Mouse (Mus musculus) layer of hippocampus, adult 9-11 months (tissue): ENCODE measurements around the gene March11.

Source experiments
- DNase-seq: peaks from one replicate; pipeline ENCODE4 v3.0.0; 2022

March11 gene

DNA sequence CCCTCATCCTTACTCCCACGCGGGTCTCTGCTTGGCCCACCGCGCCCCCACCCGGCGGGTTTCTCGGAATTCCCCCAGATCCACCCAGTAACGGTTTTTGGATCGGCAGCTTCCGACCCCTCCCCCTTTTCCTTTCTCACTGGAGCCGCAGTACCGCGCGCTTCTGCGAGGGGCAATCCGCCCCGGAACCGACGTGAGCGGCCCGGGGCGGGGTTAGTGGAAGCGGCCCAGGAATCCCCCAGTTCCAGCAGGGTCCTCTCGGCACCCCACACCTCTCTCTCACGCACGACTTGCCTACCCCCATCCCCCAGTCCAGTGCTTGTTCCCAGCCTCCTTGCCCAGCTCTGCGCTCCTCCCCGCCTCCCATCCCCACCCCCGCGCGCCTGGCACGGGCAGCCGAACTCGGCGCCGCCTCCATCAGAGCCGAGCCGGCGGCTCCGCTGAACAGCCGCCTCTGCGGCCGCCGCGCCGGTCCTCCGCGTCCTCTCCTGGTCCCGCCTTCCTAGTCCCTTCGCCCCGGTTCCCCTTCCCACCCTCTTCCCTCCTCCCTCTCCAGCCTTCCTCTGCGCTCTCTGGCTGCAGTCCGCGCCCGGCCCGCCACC, at the start of gene March11:
TSS of gene March11 (plus strand) at position 420 of the 602 bp plus-strand sequence.
- peak; percentile 76 for DNase-seq

DNA sequence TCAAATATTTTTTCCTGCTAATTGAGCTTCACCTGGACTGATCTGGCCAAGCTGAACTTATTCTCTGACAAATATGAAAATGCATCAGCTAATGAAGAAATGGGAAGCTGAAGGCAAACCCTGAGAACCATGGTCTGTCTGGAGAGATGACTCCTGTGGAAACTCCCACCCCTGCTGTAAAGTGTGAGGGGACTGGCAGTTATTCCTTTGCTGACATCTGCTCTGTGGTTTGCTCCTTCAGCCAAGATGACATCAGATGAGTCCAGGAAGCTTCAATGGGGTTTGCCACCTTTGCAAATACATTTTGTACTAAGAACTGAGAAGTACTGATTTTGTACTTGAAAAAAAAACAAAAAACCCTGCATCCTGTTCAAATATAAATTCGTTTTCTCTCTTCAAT, 46.5 kb upstream of the March11 start:
- DNase-seq = no peak

DNA sequence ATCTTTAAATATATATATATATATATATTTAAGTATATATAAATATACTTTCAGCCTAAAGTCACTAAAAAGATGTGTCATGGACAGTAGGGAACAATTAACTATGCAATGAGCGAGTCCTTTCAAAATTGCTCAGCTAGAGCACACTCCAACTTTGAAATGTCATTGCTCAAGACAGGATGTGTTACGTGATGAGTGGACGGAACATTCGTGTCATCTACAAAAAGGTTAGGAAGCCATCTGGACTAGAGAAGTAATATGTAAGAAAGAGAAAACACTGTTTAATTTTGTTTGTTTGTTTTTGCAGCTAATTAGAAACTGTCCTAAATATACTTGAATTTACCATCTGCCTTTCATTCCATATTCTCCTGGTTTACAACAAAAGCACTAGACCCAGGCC, 39.3 kb upstream of the March11 start:
- DNase-seq = no peak

DNA sequence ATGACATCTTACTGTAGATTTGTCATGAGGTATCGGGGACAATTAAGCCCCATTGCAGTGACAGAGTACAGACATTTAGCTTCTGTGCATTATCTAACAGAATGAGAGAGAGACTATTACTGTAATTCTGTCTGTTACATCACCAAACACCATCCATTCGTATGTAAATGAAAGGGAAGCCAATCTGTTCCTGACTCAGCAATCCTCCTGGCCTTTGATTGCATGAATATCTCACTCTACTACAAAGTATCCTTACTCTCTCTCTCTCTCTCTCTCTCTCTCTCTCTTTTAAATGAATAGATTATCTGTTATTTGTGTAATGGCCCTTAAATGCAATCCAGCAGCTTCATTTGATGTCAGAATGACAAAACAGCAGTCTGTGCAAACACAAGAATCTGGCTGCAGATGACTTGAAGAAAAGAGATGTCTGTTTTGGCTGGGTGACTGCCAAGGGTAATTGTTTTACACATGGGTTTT, 32.8 kb upstream of the March11 start:
- peak; percentile 21 for DNase-seq

DNA sequence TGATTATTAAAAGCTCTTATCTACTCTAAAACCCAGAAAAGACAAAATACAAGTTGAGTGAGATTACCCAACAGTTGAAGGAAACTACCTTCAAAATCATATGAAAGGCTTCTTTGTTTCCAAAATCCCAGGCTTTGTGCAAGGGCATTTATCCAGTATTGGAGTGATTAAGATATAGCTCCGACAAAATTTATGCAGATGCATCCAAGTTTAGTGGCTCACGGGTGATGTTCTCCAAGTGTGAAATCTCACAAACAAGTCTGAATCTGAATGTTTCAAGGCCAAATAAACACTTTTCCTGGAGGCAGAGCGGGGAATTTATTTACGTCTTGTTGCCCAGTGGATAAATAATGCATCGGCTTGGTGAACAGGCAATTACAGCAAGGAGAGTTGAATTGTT, 32.2 kb upstream of the March11 start:
- no peak for DNase-seq

DNA sequence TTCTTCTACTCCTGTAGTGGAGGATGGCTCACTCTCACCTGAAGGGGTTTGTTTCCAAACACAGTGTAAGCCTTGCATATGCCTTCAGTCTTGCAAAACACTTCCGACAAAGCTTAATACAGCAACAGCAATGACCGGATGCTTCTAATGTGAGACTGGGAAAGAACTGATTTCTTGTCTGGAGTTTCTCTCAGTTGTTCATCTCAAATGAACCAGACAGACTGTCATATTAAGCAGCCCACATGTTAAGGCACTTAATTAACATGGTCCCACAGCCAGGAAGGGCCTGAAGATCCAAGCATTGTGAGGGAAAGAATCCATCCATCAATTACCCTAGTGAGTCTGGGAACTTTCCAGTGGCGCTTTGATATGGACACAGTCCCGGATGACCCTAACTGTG, 17.0 kb upstream of the March11 start:
- DNase-seq = no peak

DNA sequence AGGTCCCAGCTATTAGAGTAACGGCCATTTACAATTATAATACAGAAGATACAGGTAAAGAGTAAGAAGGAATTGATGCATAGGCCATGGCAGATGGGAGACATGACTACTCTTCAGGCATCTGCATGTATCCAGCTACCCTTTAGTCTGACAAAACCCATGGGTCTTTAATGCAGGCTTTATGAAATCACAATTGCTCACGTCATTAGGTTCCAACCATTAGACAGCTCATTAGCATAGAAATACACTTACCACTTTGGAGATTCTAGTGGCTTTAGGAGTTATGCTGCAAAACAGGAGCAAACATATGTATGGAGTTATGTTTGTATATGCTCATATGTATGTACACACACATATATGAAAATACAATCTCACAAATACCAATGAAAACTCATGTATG, 16.0 kb upstream of the March11 start:
- DNase-seq = no peak

DNA sequence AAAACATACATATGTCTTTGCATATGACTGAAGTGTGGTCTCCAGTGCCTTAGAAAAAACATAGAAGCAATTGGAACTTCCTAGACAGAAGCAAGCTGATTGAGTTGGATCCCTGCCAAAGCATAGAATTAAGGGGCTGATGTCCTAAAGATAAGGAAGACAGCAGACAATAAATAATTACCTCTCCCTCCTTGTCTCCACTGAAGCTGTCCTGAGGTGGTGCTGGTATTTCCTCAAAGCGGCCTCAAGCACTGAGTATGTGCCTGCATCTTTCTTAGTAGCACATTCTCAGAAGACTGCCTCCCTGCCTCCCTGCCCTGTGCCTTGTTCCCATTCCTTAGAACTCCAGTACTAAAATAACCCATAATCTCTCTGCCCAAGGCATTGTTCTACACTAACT, 15.6 kb upstream of the March11 start:
- DNase-seq = no peak

DNA sequence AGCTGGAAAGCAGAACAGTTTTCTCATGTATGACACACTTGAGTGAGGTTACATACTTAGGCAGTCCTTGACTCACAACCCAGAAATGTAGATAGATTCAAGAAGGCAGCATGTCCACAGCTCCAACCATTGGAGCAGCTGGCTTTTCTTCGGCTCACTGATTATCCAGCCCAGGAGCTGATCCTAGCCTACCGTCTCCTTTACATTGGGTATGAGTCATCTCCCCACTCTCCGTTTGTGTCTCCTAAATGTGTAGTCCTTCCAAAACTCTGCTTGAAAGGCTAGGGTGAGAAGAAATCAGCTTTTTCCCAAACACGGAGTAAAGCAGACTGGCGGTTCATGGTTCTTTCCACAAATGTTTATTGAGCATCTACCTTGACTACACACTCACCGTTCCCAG, 10.2 kb upstream of the March11 start:
- no peak for DNase-seq

DNA sequence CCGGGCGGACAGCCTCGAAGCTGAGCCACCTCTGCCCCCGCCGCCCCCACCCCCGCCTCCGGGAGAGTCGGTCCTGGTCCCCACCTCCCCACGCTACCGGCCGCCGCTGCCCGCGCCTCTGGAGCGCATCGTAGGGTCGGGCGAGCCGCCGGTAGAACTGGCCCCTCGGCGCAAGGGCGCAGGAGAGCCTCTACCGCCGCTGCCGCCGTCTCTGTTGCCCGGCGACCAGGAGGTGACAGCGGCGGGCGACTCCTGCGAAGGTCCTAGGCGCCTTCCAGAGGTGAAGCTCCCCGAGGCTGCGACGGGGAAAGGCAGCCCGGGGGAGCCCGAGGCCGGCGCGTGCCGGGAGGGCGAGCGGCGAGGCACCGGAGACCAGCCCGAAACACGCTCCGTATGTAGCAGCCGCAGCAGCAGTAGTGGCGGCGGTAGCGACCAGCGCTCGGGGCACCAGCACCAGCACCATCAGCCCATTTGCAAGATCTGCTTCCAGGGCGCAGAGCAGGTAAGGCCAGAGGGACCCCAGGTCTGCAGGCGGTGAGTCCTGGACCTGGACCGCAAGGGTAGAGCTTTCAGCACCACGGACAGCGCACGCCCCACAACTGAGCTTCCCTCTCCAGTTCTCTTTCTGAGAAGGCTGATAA, 563 bp downstream of the March11 start:
- DNase-seq = no peak

DNA sequence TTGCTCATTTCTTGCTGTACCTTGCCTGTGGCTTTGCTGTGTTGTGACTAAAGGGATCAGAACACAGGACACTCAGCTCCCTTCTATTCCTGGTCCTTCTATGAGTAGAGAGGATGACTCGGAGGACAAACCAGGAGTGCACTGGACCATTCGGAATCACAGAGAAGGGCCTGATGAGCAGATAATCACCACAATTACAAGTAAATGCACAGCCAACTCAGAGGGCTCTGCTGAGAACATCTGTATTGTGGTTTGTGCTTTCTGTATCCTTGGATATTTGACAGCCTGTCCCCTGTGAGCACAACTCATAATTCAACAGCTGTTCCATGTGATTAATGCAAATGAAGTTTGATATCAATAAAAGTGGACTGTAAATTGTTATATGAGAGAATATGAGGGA, 11.0 kb downstream of the March11 start:
- DNase-seq = no peak

DNA sequence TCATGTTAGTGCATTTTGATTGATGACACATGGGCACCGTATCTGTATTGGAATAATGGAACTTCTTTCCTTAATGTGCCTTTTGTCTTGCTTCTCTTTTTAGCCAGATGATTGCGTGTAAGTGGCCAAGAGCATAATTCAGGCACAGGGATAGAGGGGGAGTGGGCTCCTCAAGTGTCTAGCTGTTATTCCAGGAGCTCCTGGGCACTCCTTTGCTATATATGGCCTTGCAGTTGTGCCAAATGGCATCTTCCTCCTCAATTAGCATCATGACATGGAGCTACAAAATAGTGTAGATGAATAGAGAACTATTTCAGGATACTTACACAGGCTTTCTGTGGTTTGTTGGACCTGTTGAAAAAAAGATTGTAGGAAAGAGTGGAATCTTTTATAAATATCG, 11.6 kb downstream of the March11 start:
- DNase-seq = no peak

DNA sequence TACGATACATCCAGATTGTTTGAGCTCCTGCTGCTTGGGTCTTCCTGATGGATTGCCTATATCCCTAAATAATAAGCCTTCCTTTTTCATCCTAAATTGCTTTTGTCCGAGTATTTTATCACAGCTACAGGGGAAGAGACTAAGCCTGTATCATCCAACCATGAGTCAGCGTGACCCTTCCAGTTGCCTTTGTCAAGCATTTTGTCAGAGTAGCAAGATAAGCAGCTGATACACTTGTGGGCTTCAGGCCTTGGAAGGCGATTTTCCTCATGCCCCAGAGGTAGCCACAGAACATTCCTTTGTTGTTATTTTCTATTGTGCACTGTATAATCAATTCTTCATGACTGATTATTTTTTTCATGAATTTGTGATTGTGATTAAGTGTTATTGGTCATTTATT, 14.0 kb downstream of the March11 start:
- no peak for DNase-seq

DNA sequence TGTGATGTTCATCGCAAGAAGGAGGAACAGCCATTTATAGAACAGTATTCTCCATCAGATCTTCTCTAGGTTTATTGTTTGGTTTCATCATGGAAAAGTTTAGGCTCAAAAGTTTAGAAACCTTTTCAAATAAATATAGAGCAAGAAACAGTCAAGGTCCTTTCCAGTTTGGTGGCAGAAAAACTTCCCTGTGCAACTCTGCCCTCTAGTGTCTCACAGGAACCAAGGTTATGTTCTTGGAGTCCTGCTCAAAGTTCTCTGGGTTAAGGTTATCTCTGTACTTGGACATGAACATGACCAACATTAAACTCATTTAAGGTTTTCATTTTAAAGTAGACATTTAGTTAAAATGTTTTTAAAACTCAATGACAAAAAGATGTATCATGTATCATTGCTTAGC, 18.3 kb downstream of the March11 start:
- no peak for DNase-seq

DNA sequence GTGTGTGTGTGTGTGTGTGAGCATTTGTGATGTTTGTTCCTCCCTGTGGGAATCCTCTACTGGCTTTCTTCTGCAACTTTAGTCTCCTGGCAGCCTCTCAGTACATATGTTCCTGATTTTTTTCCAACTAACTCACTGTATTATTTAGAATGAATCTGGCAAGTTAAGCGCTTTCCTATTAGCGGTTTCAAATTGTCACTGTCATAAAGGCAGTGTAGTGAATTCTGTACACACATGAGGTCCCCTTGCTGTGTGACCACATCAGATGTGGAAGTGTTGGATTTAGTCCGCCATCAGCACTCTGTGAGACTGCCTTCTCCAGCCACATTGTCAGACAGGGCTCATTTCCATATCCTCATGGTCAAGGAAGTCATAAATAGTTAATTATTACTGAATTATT, 26.9 kb downstream of the March11 start:
- DNase-seq = no peak

DNA sequence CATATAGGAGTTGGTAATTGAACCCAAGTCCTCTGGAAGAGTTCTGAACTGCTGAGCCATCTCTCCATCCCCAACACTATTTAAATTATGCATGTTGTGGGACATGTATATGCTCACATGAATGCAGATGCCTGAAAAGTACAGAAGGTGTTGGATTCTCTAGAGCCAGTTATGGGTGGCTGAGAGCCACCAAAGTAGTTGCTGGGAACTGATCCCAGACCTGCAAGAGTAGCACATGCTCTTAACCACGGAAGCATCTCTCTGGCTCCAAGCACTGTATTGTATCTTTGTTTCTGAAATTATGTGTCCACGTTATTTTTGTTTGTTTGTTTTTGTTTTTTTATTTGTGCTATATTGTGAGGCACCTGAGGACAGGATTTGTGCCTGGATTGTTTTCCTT, 28.9 kb downstream of the March11 start:
- no peak for DNase-seq

DNA sequence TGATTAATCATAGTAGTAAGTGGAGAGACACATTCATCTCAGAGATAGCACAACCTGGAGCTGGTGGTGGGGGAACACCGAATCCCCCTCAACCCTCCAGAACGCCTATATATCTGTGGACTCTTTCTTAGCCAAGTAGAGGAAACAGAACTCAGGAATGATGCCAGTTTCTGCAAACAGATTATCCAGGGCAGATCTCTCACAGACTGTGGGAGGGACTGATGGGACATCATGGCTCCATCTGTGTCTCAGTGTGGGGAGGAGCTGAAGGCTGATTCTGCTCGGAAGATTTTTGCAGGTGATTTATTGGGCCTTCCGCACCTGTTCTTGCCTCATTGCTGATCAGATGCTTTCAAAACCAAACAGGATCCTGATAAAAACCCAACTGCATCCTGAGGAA, 29.5 kb downstream of the March11 start:
- DNase-seq = peak; percentile 51

DNA sequence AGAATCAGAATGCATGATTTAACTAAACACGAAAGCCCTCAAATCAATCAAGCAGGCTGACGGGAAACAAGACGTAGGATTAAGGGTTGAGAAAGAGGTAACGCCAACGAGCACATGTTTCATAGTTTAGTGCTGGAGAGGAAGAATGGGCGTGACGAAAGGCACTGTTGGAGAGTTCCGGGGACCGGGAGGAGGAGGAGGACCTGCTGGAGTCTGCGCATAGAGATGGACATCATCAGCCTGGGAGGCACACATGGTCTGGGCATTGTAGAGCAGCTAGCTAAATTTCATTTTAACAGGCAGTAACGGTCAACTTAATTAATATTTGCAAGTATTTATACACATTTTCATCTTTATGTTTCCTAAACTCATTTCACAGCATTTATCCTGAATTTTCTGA, 31.6 kb downstream of the March11 start:
- DNase-seq = no peak

DNA sequence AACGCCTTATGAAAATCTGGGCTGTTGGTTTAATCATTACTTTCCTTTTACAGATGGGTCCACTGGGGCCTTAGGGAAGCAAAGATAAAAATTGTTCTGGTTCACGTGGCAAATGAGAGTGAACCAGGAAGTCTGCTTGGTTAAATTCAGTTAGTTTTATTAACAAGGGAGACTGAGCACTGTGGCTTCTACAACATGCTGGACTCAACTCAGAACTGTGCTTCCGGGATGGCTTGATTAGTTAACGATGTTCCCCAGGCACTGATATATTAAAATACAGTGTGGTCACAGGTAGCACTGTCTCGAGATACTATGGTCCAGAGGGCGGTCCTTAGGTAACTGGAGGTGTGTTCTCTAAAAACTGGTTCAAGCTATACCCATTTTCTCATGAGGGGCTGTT, 32.1 kb downstream of the March11 start:
- DNase-seq = no peak

DNA sequence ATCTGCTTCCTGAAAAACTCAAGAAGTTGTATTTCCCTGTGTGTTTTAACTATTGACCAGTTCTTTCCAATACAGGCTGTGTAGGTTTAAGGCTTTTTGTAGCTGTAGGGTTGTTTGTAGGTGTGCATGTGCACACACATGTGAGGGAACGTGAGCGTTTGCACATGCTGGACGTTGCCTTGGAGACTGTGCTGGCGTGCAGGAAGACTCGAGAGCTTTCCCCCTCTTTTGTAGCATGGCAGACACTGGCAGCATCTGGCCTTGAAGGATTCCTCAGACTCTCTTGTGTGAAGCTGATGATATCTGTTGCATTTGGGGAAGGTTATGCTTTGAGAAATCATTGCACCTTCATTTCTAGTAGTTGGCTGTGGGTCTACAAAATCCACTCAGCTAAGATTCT, 35.5 kb downstream of the March11 start:
- DNase-seq = no peak

DNA sequence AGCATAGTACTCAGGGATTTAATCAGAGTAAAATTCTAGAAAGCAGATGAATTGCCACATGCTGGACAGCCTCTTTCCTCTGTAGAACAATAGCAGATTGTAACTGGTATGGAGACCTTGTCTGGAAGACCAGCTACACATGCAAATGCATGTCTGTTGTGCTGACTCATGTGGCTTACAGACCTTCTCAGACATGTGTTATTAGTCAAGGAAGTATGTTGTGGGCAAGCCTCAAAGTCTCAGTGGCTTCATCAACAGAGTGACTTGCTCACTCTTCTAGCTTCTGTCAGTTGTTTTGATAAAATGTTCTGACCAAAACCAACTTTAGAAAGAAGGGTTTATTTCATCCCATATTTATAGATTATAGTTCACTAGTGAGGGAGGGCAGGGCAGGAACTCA, 44.8 kb downstream of the March11 start:
- no peak for DNase-seq

DNA sequence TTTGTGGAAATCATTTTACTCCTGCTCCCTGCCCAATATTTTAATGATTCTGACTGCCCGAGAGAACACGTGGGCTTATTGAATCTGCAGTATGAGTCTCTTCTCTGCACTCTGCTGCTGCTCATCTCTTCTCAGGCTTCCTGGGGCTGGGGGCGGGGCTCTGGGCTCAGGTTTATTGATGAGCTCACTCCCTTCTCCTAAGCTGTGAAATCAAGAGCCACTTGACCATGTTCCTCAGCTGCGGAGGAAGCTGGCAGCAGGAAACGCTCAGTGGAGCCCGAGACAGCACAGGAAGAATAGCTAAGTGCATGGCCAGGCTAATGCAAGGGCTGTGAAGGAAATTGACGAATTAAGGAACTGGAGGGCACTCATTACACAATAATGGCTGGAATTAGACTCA, 56.5 kb downstream of the March11 start:
- peak; percentile 39 for DNase-seq

DNA sequence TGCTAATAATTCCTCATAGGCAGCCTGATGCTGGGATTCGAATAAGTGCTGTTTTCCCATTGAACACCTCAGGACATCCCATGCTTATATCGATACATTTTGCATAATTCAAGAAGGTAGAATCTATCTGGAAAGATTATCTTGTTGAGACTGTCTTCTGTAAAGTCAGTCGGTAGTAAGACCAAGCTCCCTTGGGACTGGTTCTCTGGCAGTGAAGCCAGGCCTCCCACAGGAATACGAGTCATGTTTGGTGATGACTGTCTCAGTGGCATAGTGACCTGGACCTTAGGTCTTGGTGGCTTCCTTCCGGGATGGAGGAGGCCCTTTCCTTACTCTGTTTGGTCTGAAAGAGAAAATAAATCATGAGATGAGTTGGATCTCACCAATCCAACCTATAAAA, 57.7 kb downstream of the March11 start:
- DNase-seq = no peak

DNA sequence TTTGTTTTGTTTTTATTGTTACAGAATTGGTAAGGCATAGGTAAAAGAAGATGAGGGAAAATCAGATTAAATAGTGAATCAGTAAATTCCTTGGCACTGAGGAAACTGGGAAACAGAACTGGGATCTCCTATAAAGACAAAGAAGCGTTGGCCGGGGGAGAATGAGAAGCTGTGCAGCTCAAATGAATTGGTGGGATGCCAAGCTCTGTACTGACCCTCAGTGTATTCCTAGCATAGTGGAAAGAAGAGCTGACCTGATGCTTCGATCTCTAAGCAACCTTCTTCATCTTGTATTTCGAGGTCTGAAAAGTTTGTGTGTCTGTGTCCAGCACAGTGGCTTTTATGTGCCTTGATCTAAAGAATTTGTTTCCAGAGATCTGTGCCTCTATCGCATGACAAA, 64.9 kb downstream of the March11 start:
- DNase-seq = no peak

DNA sequence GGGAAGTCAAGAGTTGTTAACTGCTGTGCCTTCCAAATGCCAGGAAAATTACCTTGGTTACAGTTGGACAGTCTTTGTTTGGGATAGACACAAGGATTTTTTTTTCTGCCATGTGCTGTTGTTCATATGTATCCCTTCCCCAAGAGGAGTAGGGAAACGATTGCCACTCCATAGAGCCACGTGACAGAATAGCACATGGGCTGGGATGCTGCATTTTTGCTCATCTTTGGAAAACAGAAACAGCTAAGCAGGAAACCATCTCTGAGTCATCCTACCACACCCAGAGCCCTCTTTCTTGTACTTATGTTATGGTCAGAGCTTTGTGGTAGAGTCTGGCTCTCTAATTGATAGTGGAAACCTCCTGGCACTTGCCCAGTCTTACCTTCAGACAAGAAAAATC, 65.4 kb downstream of the March11 start:
- DNase-seq = no peak
